ENCODE assay signal across 12 mouse cellular contexts in the genomic region with DNA sequence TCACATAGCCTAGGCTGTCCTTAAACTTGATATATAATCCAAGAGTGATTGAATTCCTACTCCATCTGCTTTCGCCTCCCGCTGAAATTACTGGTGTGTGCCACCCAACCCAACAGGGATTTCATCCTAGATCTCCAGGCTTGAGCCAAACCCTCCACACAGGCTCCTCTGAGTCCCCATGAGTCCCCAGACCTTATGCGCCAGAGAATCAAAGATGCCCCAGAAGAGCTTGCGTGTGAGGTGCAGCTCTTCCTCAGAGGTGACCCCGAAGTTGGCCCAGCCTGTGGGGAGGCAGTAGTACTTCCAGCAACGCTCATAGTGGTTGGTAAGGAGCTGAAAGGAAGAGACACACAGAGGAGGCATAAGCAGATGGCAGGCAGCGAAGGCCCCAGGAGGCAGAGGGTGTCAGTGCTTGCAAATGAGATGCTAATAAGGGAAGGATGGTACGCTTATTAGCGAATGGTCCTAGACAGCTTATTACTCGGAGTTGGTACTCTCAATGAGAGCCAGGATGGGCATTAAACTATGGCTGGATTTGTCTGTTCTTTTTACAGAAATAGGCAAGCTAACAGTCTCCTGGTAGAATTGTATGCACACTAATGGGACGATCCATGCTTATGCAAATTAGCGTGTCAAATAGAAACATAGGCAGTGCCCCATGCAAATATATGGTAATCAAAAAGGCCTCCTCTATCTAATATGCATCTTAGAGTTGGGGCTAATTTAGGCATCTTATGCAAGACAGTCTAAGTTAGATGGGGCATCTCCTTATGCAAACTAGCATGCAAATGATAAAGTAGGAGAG. TPM values are rescaled to one million over a fixed set of nuclear protein-coding genes. Genes with fewer than 3 reads are reported as not detected.
DNase-seq lines count a peak whose midpoint lies in the region; ATAC-seq lines count a peak whose summit lies in the region.
"Had no signal": no experiment of that assay in that cellular context is flagged by ENCODE, and none has a peak within 500 bp of the region (broad histone marks: within the 10 kb centered on the region; RNA-seq: fewer than 3 reads in every experiment).

No protein-coding gene starts in this region.

- H3K27me3 ChIP-seq in hindbrain, embryonic 11.5 days (ENCODE audit: control insufficient read depth, insufficient read depth, low read length): no peaks in the 10 kb centered on the region
- no peaks in the 10 kb centered on the region for H3K27me3 ChIP-seq in midbrain, embryonic 11.5 days (ENCODE audit: control insufficient read depth, insufficient read depth, low read length)

- peak overlapping the region; percentile 77 for H3K27ac ChIP-seq in hindbrain, embryonic 11.5 days (ENCODE audit: low read depth, low read length)
- no peak overlapping the region; the same call in 1 of the 2 replicates for H3K27ac ChIP-seq in midbrain, embryonic 11.5 days (ENCODE audit: low read depth, low read length)
- H3K27ac ChIP-seq: limb, embryonic 13.5 days had no signal

- no peaks in the 10 kb centered on the region for H3K9me3 ChIP-seq in hindbrain, embryonic 11.5 days (ENCODE audit: control insufficient read depth, low read length)
- no peaks in the 10 kb centered on the region for H3K9me3 ChIP-seq in midbrain, embryonic 11.5 days (ENCODE audit: control insufficient read depth, low read length)
- H3K9me3 ChIP-seq: limb, embryonic 13.5 days had no signal

- ATAC-seq in hindbrain, embryonic 11.5 days (ENCODE audit: low FRiP score): peak; percentile 84
- peak; percentile 60; the same call in 1 of the 2 replicates for ATAC-seq in midbrain, embryonic 11.5 days (ENCODE audit: low FRiP score)

- no peak overlapping the region for H3K9ac ChIP-seq in hindbrain, embryonic 11.5 days (ENCODE audit: low read depth, low read length)
- H3K9ac ChIP-seq in midbrain, embryonic 11.5 days (ENCODE audit: low read length): no peak overlapping the region

- no peaks in the 10 kb centered on the region for H3K36me3 ChIP-seq in hindbrain, embryonic 11.5 days (ENCODE audit: control insufficient read depth, insufficient read depth, low read length)
- no peaks in the 10 kb centered on the region for H3K36me3 ChIP-seq in midbrain, embryonic 11.5 days (ENCODE audit: control insufficient read depth, insufficient read depth, low read length)
- H3K36me3 ChIP-seq: limb, embryonic 13.5 days had no signal

- no peak overlapping the region for H3K4me3 ChIP-seq in hindbrain, embryonic 11.5 days (ENCODE audit: low read depth, low read length)
- H3K4me3 ChIP-seq in midbrain, embryonic 11.5 days (ENCODE audit: low read depth, low read length): no peak overlapping the region

- peak overlapping the region; percentile 78 for H3K4me2 ChIP-seq in hindbrain, embryonic 11.5 days (replicated peaks; ENCODE audit: low read depth, low read length)
- peak overlapping the region; percentile 55 for H3K4me2 ChIP-seq in midbrain, embryonic 11.5 days

- no peaks in the 10 kb centered on the region for H3K4me1 ChIP-seq in hindbrain, embryonic 11.5 days (replicated peaks; ENCODE audit: control insufficient read depth, insufficient read depth, low read length)
- H3K4me1 ChIP-seq in midbrain, embryonic 11.5 days (ENCODE audit: control insufficient read depth, insufficient read depth, low read length): peaks cover 12% of the 10 kb centered on the region

- DNase-seq in frontal cortex, adult 2 months (ENCODE audit: extremely low spot score in 1 of 2, low spot score in 1 of 2): peak; percentile 17 to 27
- DNase-seq in frontal cortex, postnatal 10 days (ENCODE audit: low spot score in 2 of 2): no peak
- peak; percentile 50 for DNase-seq in brain, embryonic 18.5 days (ENCODE audit: low read depth, low spot score)
- peak; percentile 58 for DNase-seq in hindbrain, embryonic 11.5 days (ENCODE audit: low spot score)
- DNase-seq in midbrain, embryonic 11.5 days (ENCODE audit: low spot score, missing footprints): peak; percentile 75
- DNase-seq in adrenal gland, postnatal 36 days: no peak
- DNase-seq in spleen, adult 18-20 months: no peak
- DNase-seq in thymus, adult 18-20 months: no peak
- DNase-seq: adrenal gland, postnatal 10 days; kidney, adult 2 months; lung, postnatal 14 days had no signal

- WGBS in hindbrain, embryonic 11.5 days: 54% methylated on average over 12 of the region's 12 CpGs
- WGBS in midbrain, embryonic 11.5 days: 67% methylated on average over 12 of the region's 12 CpGs

RNA-seq across cellular contexts. Expression of a gene that starts 54.4 kb away (rescaled TPM):
- 10.1 and 12.2 TPM in 2 replicates for polyA plus RNA-seq in frontal cortex, adult 2 months (2012; rRNA removed)
- polyA plus RNA-seq in hindbrain, embryonic 11.5 days (2014; fragmentation: Nextera tagmentation; extraction: Ambion mirVana): 1.1 and 1.5 TPM in 2 replicates
- polyA plus RNA-seq in midbrain, embryonic 11.5 days (2014; fragmentation: Nextera tagmentation; extraction: Ambion mirVana): 0.30 and 0.55 TPM in 2 replicates
- under 1 TPM; 0.20 to 0.23 TPM for total RNA-seq in adrenal gland, postnatal 36 days (2021)

Comparison
In these comparisons a context has a peak if more than half of its experiments do, and no peak if none do; other contexts are left out.
1. DNase-seq: peak in frontal cortex, adult 2 months (2 of 2), brain, embryonic 18.5 days (single experiment), hindbrain, embryonic 11.5 days (single experiment) and midbrain, embryonic 11.5 days (single experiment); none in frontal cortex, postnatal 10 days (0 of 2), adrenal gland, postnatal 36 days (0 of 2), spleen, adult 18-20 months (0 of 2) and thymus, adult 18-20 months (0 of 2).